Mouse (Mus musculus) forebrain, embryonic 12.5 days (tissue): ENCODE measurements around the gene Oxct2b. TPM values are rescaled to one million over a fixed set of nuclear protein-coding genes. Genes with fewer than 3 reads are reported as not detected.
"Not testable (repeated sequence)": the region's sequence is repeated elsewhere in the genome, so short reads cannot be mapped to it uniquely, and the experiment has no call there.

Experiments
- ATAC-seq: fragments of 200-750 bp; cut with Nextera tagmentation; 2 replicates; pipeline ENCODE4 v1.8.0; 2017; ENCODE audit warnings: moderate TSS enrichment; ENCODE audit not compliant: low FRiP score
- H3K27ac ChIP-seq: fragments of 300-500 bp; sonication (generic); 2 replicates; pipeline ENCODE4 v1.5.1; 2016; ENCODE audit warnings: mild to moderate bottlenecking
- H3K27me3 ChIP-seq: fragments of 300-500 bp; sonication (generic); 2 replicates; pipeline ENCODE4 v1.6.1; 2016; ENCODE audit warnings: mild to moderate bottlenecking
- H3K36me3 ChIP-seq: fragments of 300-500 bp; sonication (generic); replicated peaks from 2 replicates; pipeline ENCODE4 v1.6.1; 2016; ENCODE audit warnings: mild to moderate bottlenecking
- H3K4me1 ChIP-seq: fragments of 300-500 bp; sonication (generic); 2 replicates; pipeline ENCODE4 v1.6.1; 2016
- H3K4me2 ChIP-seq: fragments of 300-500 bp; sonication (generic); 2 replicates; pipeline ENCODE4 v1.6.1; 2016; ENCODE audit warnings: mild to moderate bottlenecking, moderate library complexity
- H3K4me3 ChIP-seq: fragments of 300-500 bp; sonication (generic); replicated peaks from 2 replicates; pipeline ENCODE4 v1.5.1; 2016; ENCODE audit warnings: mild to moderate bottlenecking
- H3K9ac ChIP-seq: fragments of 300-500 bp; sonication (generic); 2 replicates; pipeline ENCODE4 v1.6.1; 2016; ENCODE audit warnings: mild to moderate bottlenecking
- H3K9me3 ChIP-seq: fragments of 300-500 bp; sonication (generic); 2 replicates; pipeline ENCODE4 v1.6.1; 2016
- WGBS: fragments of 180-500 bp; shearing (Covaris S2); methylation state at CpG from one replicate; pipeline ENCODE4 v1.1.7; 2016; 5-methylcytosine and 5-hydroxymethylcytosine counted together
- polyA plus RNA-seq: library from polyadenylated mRNA; unstranded; fragments of >200 nt; fragmentation: Nextera tagmentation; extraction: Ambion mirVana; gene quantifications from 2 replicates; pipeline ENCODE4 v1.2.1, GENCODE M21; 2016

Gene Oxct2b
- polyA plus RNA-seq, 1 experiment from 2014 or later = 0.17 TPM

GRCm38 (mm10) chr4:123093064-123093776, 22.8 kb upstream of the Oxct2b start:
- Histone ChIP-seq H3K4me1 (no peaks in the 10 kb centered on the region), H3K9me3 (no peaks in the 10 kb centered on the region), H3K27me3 (no peaks in the 10 kb centered on the region), H3K27ac (no peak overlapping the region), H3K36me3 (no peaks in the 10 kb centered on the region), H3K9ac (no peak overlapping the region), H3K4me3 (no peak overlapping the region), H3K4me2 (no peak overlapping the region)
- no peak for ATAC-seq
- WGBS = 68% methylated on average over 17 of the region's 17 CpGs

GRCm38 (mm10) chr4:123093869-123094268, 22.2 kb upstream of the Oxct2b start:
- ATAC-seq = no peak
- no peak overlapping the region for H3K9ac ChIP-seq

GRCm38 (mm10) chr4:123104651-123105450, 11.2 kb upstream of the Oxct2b start, which contains the start of gene Bmp8b:
Gene Bmp8b (plus strand): TSS chr4:123105165.
- no peaks in the 10 kb centered on the region for H3K9me3 ChIP-seq
- H3K36me3 ChIP-seq = no peaks in the 10 kb centered on the region
- peak within 1 kb of the TSS; percentile 48 for H3K4me2 ChIP-seq
- no peak within 1 kb of the TSS for H3K27ac ChIP-seq
- H3K27me3 ChIP-seq = peaks cover 47% of the 10 kb centered on the region
- peaks cover 11% of the 10 kb centered on the region for H3K4me1 ChIP-seq
- H3K9ac ChIP-seq = no peak within 1 kb of the TSS
- peak; percentile 49; the same call in 1 of the 2 replicates for ATAC-seq
- WGBS = 4% methylated on average over 75 of the region's 75 CpGs
- peak within 1 kb of the TSS; percentile 34 for H3K4me3 ChIP-seq

More at GRCm38 (mm10) chr4:123093869-123094268, 22.2 kb upstream of the Oxct2b start:
- Histone ChIP-seq H3K9me3 (no peaks in the 10 kb centered on the region), H3K4me2 (no peak overlapping the region), H3K27ac (no peak overlapping the region), H3K4me3 (no peak overlapping the region), H3K27me3 (no peaks in the 10 kb centered on the region), H3K4me1 (no peaks in the 10 kb centered on the region), H3K36me3 (no peaks in the 10 kb centered on the region)
- WGBS = 80% methylated on average over 8 of the region's 9 CpGs

GRCm38 (mm10) chr4:123105451-123105790, 10.6 kb upstream of the Oxct2b start:
- Histone ChIP-seq H3K4me2 (peak overlapping the region; percentile 48), H3K4me1 (peaks cover 11% of the 10 kb centered on the region), H3K36me3 (no peaks in the 10 kb centered on the region), H3K27me3 (peaks cover 47% of the 10 kb centered on the region), H3K4me3 (peak overlapping the region; percentile 34), H3K9me3 (no peaks in the 10 kb centered on the region), H3K9ac (no peak overlapping the region), H3K27ac (no peak overlapping the region)
- ATAC-seq = 0 out of 2 replicates have a peak, but pooled peaks have one; percentile 30
- WGBS = 22% methylated on average over 24 of the region's 24 CpGs

- ATAC-seq, H3K27ac ChIP-seq, H3K4me2 ChIP-seq, H3K9me3 ChIP-seq, H3K4me3 ChIP-seq, H3K9ac ChIP-seq, H3K36me3 ChIP-seq: not testable (repeated sequence)
- 89% methylated on average over 7 of the region's 7 CpGs for WGBS
- Histone ChIP-seq H3K4me1 (peaks cover 11% of the 10 kb centered on the region), H3K27me3 (peaks cover 47% of the 10 kb centered on the region)
Measured at GRCm38 (mm10) chr4:123105929-123106328, 10.1 kb upstream of the Oxct2b start.

GRCm38 (mm10) chr4:123106864-123107263, 9.2 kb upstream of the Oxct2b start:
- H3K4me2 ChIP-seq = no peak overlapping the region
- H3K9me3 ChIP-seq = no peaks in the 10 kb centered on the region
- H3K27me3 ChIP-seq = peaks cover 47% of the 10 kb centered on the region
- 89% methylated on average over 2 of the region's 2 CpGs for WGBS
- H3K9ac ChIP-seq = no peak overlapping the region
- no peak overlapping the region for H3K4me3 ChIP-seq
- no peak overlapping the region for H3K27ac ChIP-seq
- H3K4me1 ChIP-seq = peaks cover 11% of the 10 kb centered on the region
- H3K36me3 ChIP-seq = no peaks in the 10 kb centered on the region
- no peak for ATAC-seq

GRCm38 (mm10) chr4:123108056-123108455, 8.0 kb upstream of the Oxct2b start:
- no peaks in the 10 kb centered on the region for H3K36me3 ChIP-seq
- no peak overlapping the region for H3K27ac ChIP-seq
- no peak for ATAC-seq
- H3K9me3 ChIP-seq = no peaks in the 10 kb centered on the region
- 90% methylated on average over 5 of the region's 5 CpGs for WGBS
- H3K9ac ChIP-seq = no peak overlapping the region
- no peak overlapping the region for H3K4me3 ChIP-seq
- H3K4me2 ChIP-seq = no peak overlapping the region
- peaks cover 11% of the 10 kb centered on the region for H3K4me1 ChIP-seq
- H3K27me3 ChIP-seq = peaks cover 43% of the 10 kb centered on the region

- no peaks in the 10 kb centered on the region for H3K4me1 ChIP-seq
- no peaks in the 10 kb centered on the region for H3K9me3 ChIP-seq
- WGBS = 89% methylated on average over 4 of the region's 4 CpGs
- H3K27ac ChIP-seq = no peak overlapping the region
- H3K4me2 ChIP-seq = no peak overlapping the region
- no peaks in the 10 kb centered on the region for H3K36me3 ChIP-seq
- H3K9ac ChIP-seq = no peak overlapping the region
- peaks cover 22% of the 10 kb centered on the region for H3K27me3 ChIP-seq
- ATAC-seq = no peak
- H3K4me3 ChIP-seq = no peak overlapping the region
Measured at GRCm38 (mm10) chr4:123110751-123111150, 5.3 kb upstream of the Oxct2b start.

GRCm38 (mm10) chr4:123111275-123111983, 4.6 kb upstream of the Oxct2b start:
- H3K27me3 ChIP-seq = peaks cover 20% of the 10 kb centered on the region
- not testable (repeated sequence) for ATAC-seq, H3K4me3 ChIP-seq, H3K27ac ChIP-seq, H3K9ac ChIP-seq, H3K4me1 ChIP-seq, H3K9me3 ChIP-seq, H3K36me3 ChIP-seq, H3K4me2 ChIP-seq
- WGBS = 79% methylated on average over 10 of the region's 10 CpGs

GRCm38 (mm10) chr4:123112216-123112764, 3.8 kb upstream of the Oxct2b start:
- Histone ChIP-seq H3K4me3 (no peak overlapping the region), H3K27ac (no peak overlapping the region), H3K9ac (no peak overlapping the region), H3K36me3 (no peaks in the 10 kb centered on the region), H3K4me1 (no peaks in the 10 kb centered on the region), H3K27me3 (peaks cover 16% of the 10 kb centered on the region), H3K4me2 (no peak overlapping the region), H3K9me3 (no peaks in the 10 kb centered on the region)
- ATAC-seq = no peak
- 82% methylated on average over 8 of the region's 8 CpGs for WGBS

GRCm38 (mm10) chr4:123114651-123115050, 1.4 kb upstream of the Oxct2b start:
- H3K27ac ChIP-seq, H3K4me2 ChIP-seq, H3K4me3 ChIP-seq, H3K36me3 ChIP-seq, H3K9me3 ChIP-seq, H3K9ac ChIP-seq, H3K4me1 ChIP-seq, ATAC-seq: not testable (repeated sequence)
- WGBS = 93% methylated on average over 4 of the region's 4 CpGs
- peaks cover 22% of the 10 kb centered on the region for H3K27me3 ChIP-seq

GRCm38 (mm10) chr4:123116640-123117039, 574 bp downstream of the Oxct2b start:
- not testable (repeated sequence) for H3K36me3 ChIP-seq, H3K9ac ChIP-seq, H3K4me1 ChIP-seq, H3K9me3 ChIP-seq, H3K27ac ChIP-seq
- WGBS = 28% methylated on average over 34 of the region's 42 CpGs
- H3K4me3 ChIP-seq = peak overlapping the region; percentile 31
- H3K27me3 ChIP-seq = peaks cover 22% of the 10 kb centered on the region
- peak; percentile 42; the same call in 1 of the 2 replicates for ATAC-seq
- H3K4me2 ChIP-seq = peak overlapping the region; percentile 51
